Mouse (Mus musculus) olfactory bulb, adult 2 months (tissue): ENCODE measurements around the gene Pde3a.

Source experiments
- CTCF ChIP-seq: fragments of 200-500 bp; IDR thresholded peaks from 2 replicates; pipeline ENCODE4 v1.5.1; 2012; ENCODE audit warnings: low read depth, mild to moderate bottlenecking, low read length, moderate library complexity; ENCODE audit not compliant: insufficient read depth
- POLR2A ChIP-seq: fragments of 200-500 bp; IDR thresholded peaks from 2 replicates; pipeline ENCODE4 v1.6.1; 2012; ENCODE audit warnings: mild to moderate bottlenecking, low read depth, low read length, moderate library complexity; ENCODE audit not compliant: insufficient read depth

- no peak for TF ChIP-seq CTCF
- no peak for TF ChIP-seq POLR2A
These were observed at the start of gene Pde3a for GRCm38 (mm10) chr6:141248691-141249584.
